Mouse (Mus musculus): ENCODE measurements around the gene Tex44. TPM values are rescaled to one million over a fixed set of nuclear protein-coding genes. Genes with fewer than 3 reads are reported as not detected.

Gene Tex44
- polyA plus RNA-seq, 1 experiment, result not detected

DNA sequence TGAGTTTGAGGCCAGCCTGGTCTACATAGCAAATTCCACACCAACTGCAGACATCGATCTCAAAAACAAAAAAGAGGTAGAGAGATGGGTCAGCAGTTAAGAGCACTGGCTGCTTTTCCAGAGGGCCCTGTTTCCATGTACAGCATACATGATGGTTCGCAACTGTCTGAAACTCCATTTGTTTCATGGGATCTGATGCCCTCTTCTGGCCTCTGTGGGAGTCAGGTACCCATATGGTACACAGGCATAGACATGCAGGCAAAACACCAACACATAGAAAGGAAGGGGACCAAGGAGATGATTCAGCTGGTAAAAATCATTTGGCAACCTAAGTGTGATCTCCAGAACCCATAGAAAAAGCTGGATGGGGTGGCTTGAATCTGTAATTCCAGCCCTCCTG, 12.4 kb downstream of the Tex44 start:
- TF ChIP-seq POLR2A (IDR thresholded peaks at IDR 0.05; ENCODE audit: borderline replicate concordance, extremely low read depth, insufficient read depth, insufficient read length, poor library complexity, severe bottlenecking) (no peak), CTCF (IDR thresholded peaks at IDR 0.05; ENCODE audit: borderline replicate concordance, extremely low read depth, insufficient read depth, insufficient read length) (no peak)
- DNase-seq (ENCODE audit: low read depth), result peak; percentile 69

DNA sequence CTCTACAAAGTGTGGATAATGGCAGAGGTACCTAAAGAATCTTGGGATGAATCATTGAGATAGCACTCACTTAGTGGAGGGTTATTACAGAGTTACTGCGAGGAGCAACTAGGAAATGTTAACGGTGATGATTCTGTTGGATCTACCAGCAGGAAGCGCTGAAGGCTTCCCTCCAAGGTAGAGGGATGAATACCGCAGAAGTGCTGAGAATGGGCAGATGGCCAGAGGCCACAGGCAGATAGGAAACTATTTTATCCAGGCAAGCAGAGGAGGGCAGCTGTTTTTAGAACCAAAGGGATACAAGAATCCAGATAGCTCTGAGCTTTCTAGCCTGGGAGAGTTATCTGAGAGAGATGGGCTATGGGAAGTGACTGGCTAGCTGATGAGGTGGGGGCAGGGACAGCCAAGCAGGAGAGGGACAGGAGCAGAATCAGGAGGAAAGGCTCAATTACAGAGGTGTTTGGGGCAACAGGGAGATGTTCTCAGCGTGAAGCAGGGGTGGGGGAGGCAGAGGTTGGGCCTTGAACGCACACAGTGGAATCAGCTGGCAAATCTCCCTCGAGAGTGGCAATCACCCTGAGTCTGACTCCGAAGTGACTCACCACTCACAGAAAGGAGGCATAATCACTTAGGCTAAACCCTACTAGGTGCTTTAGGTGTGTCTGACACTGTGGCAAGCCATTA, 13.5 kb downstream of the Tex44 start:
- no peak for DNase-seq (ENCODE audit: low read depth)
- TF ChIP-seq POLR2A (IDR thresholded peaks at IDR 0.05; ENCODE audit: borderline replicate concordance, extremely low read depth, insufficient read depth, insufficient read length, poor library complexity, severe bottlenecking) (no peak), CTCF (IDR thresholded peaks at IDR 0.05; ENCODE audit: borderline replicate concordance, extremely low read depth, insufficient read depth, insufficient read length) (no peak)

DNA sequence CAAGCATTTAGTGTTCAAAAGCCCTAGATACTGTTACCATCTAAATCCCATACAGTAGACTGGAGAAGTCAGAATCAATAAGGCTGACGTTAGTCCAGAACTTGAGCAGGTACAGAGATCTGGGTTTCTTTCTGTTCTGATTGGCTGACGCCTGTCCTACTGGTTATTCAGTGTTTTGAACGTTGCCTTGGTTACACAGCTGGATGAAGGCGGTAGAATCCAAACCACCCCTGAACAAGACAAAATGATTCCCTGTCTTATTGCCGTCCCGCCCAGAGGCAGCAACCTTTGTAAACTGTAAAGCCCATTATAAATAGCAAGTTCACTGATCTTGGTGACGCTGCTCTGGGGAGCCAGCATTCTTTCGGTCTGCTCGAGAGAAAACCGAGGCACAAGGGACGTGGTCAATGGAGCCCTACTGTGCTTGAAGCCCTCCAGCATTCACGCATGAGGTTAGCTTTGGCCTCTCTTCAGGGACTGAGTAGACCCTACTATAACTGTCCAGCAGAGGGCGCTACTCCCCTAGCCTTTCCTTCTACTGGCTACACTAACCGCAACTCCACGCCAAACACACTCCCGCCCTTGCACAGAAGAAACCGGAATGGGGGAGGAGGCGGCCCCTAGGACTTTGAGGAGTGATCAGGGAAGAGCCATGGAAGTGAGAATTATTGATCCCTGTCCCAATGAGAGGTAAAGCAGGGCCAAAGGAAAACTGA, 14.2 kb downstream of the Tex44 start:
- peak; percentile 97 for DNase-seq (ENCODE audit: low read depth)
- 0 out of 2 replicates have a peak, but pooled peaks have one; percentile 6 for TF ChIP-seq POLR2A (IDR thresholded peaks at IDR 0.05; ENCODE audit: borderline replicate concordance, extremely low read depth, insufficient read depth, insufficient read length, poor library complexity, severe bottlenecking)
- peak; percentile 93 for TF ChIP-seq CTCF (IDR thresholded peaks at IDR 0.05; ENCODE audit: borderline replicate concordance, extremely low read depth, insufficient read depth, insufficient read length)

DNA sequence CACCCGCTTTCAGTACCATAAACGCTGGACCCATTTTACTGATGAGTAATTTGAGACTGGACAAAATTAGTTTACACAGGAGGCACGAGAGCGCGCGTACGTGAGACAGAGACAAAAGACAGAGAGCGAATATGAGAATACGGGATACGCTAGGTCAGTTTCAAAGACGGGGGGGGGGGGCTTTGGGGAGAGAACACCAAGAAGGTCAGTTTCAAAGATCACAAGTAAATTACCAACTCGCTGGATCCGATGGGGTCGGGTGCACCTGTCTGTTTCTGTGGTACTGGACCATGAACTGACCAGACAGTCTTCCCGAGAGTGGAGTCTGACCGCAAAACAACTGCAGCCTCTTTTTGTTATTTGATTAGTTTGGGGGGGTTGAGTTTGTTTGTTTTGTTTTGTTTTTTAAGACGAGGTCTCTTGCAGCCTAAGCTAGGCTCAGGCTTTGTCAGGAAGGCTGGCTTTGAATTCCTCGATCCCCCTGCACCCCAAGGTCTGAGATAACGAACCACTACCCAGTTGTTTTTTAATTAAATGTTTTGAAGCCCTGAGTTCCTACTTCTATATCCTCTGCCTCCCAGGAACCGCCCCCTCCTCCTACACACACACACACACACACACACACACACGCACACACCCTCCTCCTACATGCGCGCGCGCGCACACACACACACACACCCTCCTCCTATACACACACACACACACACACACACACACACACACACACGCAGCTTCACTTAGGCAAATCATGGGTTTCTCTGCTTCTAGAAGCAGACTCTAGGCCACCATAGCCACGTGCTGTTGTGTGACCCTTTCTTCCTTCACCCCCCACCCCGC, 15.0 kb downstream of the Tex44 start:
- TF ChIP-seq CTCF (IDR thresholded peaks at IDR 0.05; ENCODE audit: borderline replicate concordance, extremely low read depth, insufficient read depth, insufficient read length), result no peak
- TF ChIP-seq POLR2A (IDR thresholded peaks at IDR 0.05; ENCODE audit: borderline replicate concordance, extremely low read depth, insufficient read depth, insufficient read length, poor library complexity, severe bottlenecking), result no peak
- DNase-seq (ENCODE audit: low read depth), result peak; percentile 92

DNA sequence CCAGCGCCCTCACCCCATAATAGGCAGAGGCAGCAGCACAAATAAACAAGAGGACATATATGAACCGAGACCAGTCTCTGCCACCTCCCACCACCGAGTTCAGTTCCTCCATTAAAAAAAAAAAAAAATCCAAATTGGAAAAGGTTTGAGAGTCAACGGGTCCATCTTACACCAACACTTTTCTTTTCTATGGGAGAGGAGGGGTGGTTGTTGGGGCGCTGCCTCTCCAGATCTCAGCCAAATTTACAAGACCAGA, 15.5 kb downstream of the Tex44 start:
- DNase-seq (ENCODE audit: low read depth), result no peak
- no peak for TF ChIP-seq POLR2A (IDR thresholded peaks at IDR 0.05; ENCODE audit: borderline replicate concordance, extremely low read depth, insufficient read depth, insufficient read length, poor library complexity, severe bottlenecking)
- no peak for TF ChIP-seq CTCF (IDR thresholded peaks at IDR 0.05; ENCODE audit: borderline replicate concordance, extremely low read depth, insufficient read depth, insufficient read length)

DNA sequence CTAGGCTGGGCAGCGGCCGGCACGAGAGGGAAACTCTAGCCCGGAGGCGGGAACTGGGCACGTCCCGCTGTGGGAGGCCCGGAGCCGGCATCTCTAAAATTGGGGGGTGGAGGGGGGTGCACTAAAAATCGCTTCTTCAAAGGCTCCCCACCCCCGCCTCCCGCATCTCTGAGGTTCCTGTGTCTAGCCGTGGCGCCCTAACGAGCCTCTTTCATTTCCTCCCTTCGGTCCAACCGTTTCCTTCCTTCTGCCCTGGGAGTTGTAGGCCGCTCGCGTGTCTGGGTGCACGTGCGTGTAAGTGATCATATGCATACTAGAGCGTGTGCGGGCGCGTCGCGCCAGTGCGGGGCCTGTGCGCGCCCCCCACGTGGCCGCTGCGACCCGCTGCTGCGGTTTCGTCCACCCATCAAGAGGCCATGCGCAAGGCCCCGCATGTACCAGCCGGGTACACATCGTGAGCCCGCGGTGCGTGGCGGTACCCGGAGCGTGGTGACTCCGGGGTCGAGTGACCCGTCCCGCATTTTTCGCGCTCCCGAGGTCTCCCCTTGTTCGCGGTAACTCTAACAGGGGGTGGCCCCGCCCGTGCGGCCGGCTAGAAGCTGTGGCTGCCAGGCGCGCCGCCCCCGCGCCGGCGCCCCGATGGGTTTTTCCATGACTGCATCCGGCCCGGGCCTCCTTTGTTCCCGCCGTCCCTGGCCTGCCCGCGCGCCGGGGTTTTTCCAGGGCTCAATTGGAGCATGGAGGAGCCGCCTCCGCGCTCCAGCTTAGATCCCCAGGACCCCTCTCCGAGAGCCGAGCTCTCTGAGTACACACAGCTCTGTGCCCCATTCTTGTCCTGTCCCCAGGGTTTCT, 16.1 kb downstream of the Tex44 start:
- TF ChIP-seq CTCF (IDR thresholded peaks at IDR 0.05; ENCODE audit: borderline replicate concordance, extremely low read depth, insufficient read depth, insufficient read length) (no peak), POLR2A (IDR thresholded peaks at IDR 0.05; ENCODE audit: borderline replicate concordance, extremely low read depth, insufficient read depth, insufficient read length, poor library complexity, severe bottlenecking) (peak; percentile 38)
- DNase-seq (ENCODE audit: low read depth), result peak; percentile 92

DNA sequence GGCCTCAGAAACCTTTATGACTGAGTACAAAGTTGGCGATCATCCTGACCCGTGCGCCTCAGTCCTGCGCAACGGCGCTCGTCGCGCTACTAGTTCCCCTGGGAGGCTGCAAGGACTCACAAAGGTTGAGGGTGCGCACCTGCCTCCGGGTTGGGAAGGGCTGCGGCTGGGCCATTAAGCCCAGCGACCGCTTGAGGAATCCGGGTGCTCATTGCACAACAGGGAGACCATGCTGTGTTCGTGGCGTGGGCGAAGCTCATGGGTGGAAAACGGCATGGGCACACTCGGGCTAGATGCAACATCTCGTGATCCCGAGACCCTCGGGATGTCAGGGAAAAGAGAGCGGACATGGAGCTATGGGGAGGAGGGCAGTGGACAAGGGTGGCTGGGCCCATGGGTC, 16.7 kb downstream of the Tex44 start:
- no peak for TF ChIP-seq CTCF (IDR thresholded peaks at IDR 0.05; ENCODE audit: borderline replicate concordance, extremely low read depth, insufficient read depth, insufficient read length)
- no peak; the same call in 1 of the 2 replicates for TF ChIP-seq POLR2A (IDR thresholded peaks at IDR 0.05; ENCODE audit: borderline replicate concordance, extremely low read depth, insufficient read depth, insufficient read length, poor library complexity, severe bottlenecking)
- no peak for DNase-seq (ENCODE audit: low read depth)

DNA sequence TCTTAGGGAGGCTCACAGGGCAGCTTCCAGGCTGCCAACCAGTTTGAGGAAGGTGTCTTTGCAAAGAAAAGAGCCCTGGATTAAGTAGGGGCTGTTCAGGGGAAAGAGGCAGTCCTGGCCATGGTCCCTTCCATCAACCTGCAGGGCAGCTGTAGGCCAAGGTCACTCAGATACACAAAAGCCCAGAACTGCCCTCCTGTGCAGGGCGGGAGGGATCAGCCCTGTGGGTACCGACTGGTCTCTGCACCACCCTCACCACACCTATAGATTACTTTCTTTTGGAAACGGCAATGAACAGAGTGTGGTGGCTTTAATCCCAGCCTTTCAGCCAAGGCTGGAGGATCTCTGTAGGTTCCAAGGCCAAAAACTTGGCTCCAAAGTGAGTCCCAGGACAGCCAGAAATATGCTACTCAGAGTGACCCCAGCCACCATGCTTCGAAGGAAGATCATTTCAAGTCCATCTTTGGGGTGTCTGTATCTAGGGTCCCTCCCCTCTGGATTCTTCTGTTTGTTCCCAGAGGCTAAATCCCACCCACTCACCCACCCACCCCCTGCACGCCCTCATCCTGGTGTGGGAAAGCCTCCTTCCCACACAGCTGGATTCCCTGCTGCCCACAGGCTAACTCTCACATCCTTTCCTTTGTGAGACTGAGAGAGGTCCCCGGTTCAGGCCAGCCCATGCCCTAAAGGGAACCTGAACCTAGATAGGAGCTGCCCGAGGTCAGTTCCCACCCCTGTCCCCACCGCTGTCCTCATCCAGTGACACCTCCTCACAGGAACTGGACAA, 17.4 kb downstream of the Tex44 start:
- peak; percentile 26 for DNase-seq (ENCODE audit: low read depth)
- no peak for TF ChIP-seq CTCF (IDR thresholded peaks at IDR 0.05; ENCODE audit: borderline replicate concordance, extremely low read depth, insufficient read depth, insufficient read length)
- TF ChIP-seq POLR2A (IDR thresholded peaks at IDR 0.05; ENCODE audit: borderline replicate concordance, extremely low read depth, insufficient read depth, insufficient read length, poor library complexity, severe bottlenecking), result no peak

DNA sequence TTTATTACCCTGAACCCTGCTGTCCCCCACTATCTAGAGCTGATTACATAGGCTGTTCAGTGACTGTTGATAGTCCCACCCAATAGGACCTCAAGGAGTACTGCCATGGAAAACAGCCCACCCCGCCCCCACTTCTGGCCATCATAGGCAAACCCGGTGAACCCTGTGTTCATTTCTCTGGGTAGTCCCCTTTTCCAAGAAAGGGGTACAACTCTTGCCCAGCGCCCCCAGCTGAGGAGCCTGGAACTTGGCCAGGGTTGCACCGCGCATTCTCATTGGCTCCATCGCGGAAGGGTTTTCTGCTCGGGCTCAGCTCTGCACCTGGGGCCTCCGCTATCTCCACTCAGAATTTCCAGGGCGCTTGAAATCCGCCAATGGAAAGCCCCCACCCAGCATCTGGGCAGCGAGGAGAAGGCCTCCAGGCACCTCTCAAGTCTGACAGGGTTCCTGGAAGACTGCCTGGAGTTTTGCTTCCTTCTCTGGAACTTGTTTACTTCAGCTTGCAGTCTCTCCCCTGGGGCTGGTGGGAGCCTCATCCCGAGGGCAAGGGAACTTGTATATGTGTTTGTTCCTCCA, 21.6 kb downstream of the Tex44 start:
- TF ChIP-seq CTCF (IDR thresholded peaks at IDR 0.05; ENCODE audit: borderline replicate concordance, extremely low read depth, insufficient read depth, insufficient read length) (no peak), POLR2A (IDR thresholded peaks at IDR 0.05; ENCODE audit: borderline replicate concordance, extremely low read depth, insufficient read depth, insufficient read length, poor library complexity, severe bottlenecking) (no peak)
- peak; percentile 79 for DNase-seq (ENCODE audit: low read depth)

DNA sequence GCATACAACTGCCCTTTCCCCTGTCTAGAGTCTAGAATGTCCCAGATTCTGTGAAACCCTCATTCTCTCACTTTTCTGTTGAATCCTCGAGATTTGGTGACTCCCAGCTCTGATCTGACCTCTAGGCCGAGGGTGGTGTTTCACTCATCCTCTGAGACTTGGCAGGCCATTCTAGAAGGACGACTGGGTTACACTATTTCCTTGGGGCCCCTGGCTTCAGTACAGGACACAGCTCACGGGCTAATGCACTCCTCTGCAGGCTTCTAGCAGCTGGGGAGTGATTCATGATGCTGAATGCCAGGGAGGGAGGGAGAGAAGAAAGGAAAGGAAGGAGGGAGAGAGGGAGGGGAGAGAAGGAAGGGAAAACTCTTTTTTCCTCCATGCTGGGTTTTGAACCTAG, 22.1 kb downstream of the Tex44 start:
- no peak for DNase-seq (ENCODE audit: low read depth)
- TF ChIP-seq CTCF (IDR thresholded peaks at IDR 0.05; ENCODE audit: borderline replicate concordance, extremely low read depth, insufficient read depth, insufficient read length) (no peak), POLR2A (IDR thresholded peaks at IDR 0.05; ENCODE audit: borderline replicate concordance, extremely low read depth, insufficient read depth, insufficient read length, poor library complexity, severe bottlenecking) (no peak)
